Mouse (Mus musculus): ENCODE results near the gene Dennd2c.
"Not testable (repeated sequence)": the region's sequence is repeated elsewhere in the genome, so short reads cannot be mapped to it uniquely, and the experiment has no call there.

The Dennd2c gene

DNA sequence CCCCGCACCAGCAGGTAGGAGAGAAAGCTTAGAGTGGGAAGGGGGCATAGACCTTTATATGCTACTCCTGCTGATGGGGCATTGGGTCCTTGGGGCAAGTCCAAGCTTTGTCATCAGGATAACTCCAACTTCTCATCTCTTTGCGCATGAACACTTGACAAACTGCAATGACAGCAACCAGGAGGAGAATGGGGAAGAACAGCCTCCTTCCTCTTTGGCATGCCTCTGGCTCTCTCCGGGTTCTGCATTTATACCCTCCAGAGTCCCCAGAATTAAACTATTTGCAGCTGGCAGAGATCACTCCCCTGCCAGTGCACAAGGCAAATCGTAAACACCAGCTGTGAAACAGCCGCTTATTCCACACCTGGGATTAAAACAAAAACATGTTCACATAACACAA is 111.1 kb downstream of the Dennd2c start:
- DNase-seq (ENCODE audit: low read depth, low spot score): no peak

DNA sequence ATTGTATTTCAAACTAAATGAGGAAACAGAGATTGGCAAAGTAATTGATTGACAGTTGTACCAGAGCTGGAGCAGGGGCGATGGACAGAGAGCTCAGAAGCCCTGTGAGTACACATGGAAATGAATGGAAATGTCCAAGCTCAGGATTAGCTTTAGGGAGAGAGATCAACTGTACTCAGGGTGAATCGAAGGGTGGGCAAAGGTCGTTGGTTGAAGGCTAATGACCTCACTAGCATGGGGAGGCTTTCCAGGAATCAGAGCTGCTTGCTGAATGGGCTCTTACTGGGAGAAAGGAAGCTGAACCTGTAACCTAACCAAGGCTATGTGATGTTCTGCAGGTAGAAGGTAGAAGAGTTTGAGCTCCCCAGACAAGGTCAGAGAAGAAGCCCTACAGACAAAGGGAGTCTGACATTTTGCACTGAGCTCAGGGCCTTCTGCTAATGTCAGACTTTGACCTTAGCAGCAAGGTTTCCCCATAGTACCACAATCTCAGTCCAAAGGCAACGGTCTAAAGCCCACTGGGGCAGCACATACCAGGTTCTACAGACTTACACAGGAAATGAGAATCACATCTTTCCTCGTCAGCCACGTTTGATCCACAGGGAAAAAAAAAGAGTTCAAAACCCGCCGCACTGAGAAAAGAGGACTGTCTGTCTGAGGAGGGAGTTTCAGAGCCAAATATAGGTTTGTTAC is 112.3 kb downstream of the Dennd2c start:
- DNase-seq (ENCODE audit: low read depth, low spot score): no peak

DNA sequence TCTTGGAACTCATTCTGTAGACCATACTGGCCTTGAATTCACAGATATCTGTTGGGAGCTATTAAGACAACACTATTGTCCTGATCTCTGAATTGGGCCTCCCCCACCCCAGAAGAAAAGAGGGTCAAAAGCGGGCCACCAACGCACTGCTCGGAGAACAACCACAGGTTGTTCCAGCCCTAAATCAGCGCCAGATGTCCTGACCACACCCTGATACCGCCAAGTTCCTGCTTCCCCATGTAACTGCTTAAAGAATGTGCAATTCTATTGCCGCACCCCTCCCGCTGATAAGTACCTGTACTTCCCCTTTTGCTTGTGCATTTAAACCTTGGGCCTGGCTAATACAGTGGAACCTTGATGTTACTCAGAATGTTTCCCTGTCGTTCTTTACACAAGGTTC is 113.0 kb downstream of the Dennd2c start:
- not testable (repeated sequence) for DNase-seq (ENCODE audit: low read depth, low spot score)

All from A20 (cell line).